Mouse (Mus musculus): ENCODE measurements at regions not wholly inside any gene's neighbourhood (a gene's known extent, or its start where the extent isn't known, plus 50 kb on each side); places are given as distances from the start of the nearest gene placed in this dataset.
"Not testable (repeated sequence)": the region's sequence is repeated elsewhere in the genome, so short reads cannot be mapped to it uniquely, and the experiment has no call there.

GRCm38 (mm10) chr11:12589757-12590373 is 125.1 kb upstream of the Cobl start:
- Histone ChIP-seq H3K27ac (ENCODE audit: low read length) (no peak overlapping the region), H3K36me3 (ENCODE audit: control insufficient read depth, insufficient read depth) (no peaks in the 10 kb centered on the region), H3K27me3 (ENCODE audit: control insufficient read depth, insufficient read depth, low read depth, low read length) (no peaks in the 10 kb centered on the region), H3K4me1 (ENCODE audit: control insufficient read depth, low read depth, low read length) (no peaks in the 10 kb centered on the region), H3K4me2 (ENCODE audit: low read depth, low read length) (no peak overlapping the region), H3K4me3 (ENCODE audit: low read depth, low read length) (no peak overlapping the region), H3K9ac (ENCODE audit: low read depth, low read length) (no peak overlapping the region), H3K9me3 (replicated peaks; ENCODE audit: control insufficient read depth, low read length) (no peaks in the 10 kb centered on the region)
- WGBS (ENCODE audit: insufficient replicate concordance) = 56% methylated on average over 7 of the region's 7 CpGs
- ATAC-seq (ENCODE audit: low read depth) = no peak

- not testable (repeated sequence) for H3K9me3 ChIP-seq (replicated peaks; ENCODE audit: control insufficient read depth, low read length); H3K9ac ChIP-seq (ENCODE audit: low read depth, low read length); H3K4me1 ChIP-seq (ENCODE audit: control insufficient read depth, low read depth, low read length); H3K36me3 ChIP-seq (ENCODE audit: control insufficient read depth, insufficient read depth); H3K27ac ChIP-seq (ENCODE audit: low read length); ATAC-seq (ENCODE audit: low read depth); H3K27me3 ChIP-seq (ENCODE audit: control insufficient read depth, insufficient read depth, low read depth, low read length); H3K4me2 ChIP-seq (ENCODE audit: low read depth, low read length); H3K4me3 ChIP-seq (ENCODE audit: low read depth, low read length)
- WGBS (ENCODE audit: insufficient replicate concordance) = 46% methylated on average over 2 of the region's 2 CpGs
Measured at GRCm38 (mm10) chr11:12584851-12585680, 120.3 kb upstream of the Cobl start.

DNA sequence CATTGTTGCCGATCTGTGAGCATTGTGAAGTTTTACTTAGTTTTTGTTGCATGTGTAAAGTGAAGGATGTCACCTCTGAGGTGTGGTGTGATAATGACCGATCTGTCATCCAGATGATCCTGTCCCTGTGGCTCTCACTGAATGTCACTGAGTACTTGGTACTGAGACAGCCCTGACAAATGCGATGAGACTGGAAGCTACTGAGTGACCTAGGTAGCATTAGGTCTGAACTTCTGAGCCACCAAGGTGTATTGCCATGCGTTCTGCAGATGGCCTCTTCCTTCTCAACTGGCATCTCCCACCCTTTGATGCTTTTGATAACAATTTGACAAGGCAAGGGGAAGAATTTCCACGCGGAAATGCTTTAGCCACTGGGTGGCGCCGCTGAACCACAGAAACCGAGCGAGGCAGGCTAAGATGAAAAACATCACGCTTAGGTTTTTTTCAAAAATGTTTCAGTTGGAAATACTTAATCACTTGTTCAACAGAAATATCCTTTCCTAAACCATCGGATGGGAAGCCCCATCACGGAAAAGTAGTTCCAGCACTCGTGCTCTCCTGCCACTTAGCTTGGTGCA is 114.3 kb upstream of the Cobl start:
- H3K27me3 ChIP-seq (ENCODE audit: control insufficient read depth, insufficient read depth, low read depth, low read length) = no peaks in the 10 kb centered on the region
- H3K27ac ChIP-seq (ENCODE audit: low read length) = no peak overlapping the region
- no peak for ATAC-seq (ENCODE audit: low read depth)
- H3K4me2 ChIP-seq (ENCODE audit: low read depth, low read length) = no peak overlapping the region
- no peaks in the 10 kb centered on the region for H3K4me1 ChIP-seq (ENCODE audit: control insufficient read depth, low read depth, low read length)
- no peaks in the 10 kb centered on the region for H3K9me3 ChIP-seq (replicated peaks; ENCODE audit: control insufficient read depth, low read length)
- H3K36me3 ChIP-seq (ENCODE audit: control insufficient read depth, insufficient read depth) = no peaks in the 10 kb centered on the region
- 32% methylated on average over 14 of the region's 14 CpGs for WGBS (ENCODE audit: insufficient replicate concordance)
- H3K4me3 ChIP-seq (ENCODE audit: low read depth, low read length) = no peak overlapping the region
- H3K9ac ChIP-seq (ENCODE audit: low read depth, low read length) = no peak overlapping the region

GRCm38 (mm10) chr11:12559663-12560062 is 94.9 kb upstream of the Cobl start:
- WGBS (ENCODE audit: insufficient replicate concordance) = 52% methylated on average over 5 of the region's 5 CpGs
- no peak overlapping the region for H3K4me3 ChIP-seq (ENCODE audit: low read depth, low read length)
- no peak overlapping the region for H3K9ac ChIP-seq (ENCODE audit: low read depth, low read length)
- H3K27ac ChIP-seq (ENCODE audit: low read length) = no peak overlapping the region
- no peaks in the 10 kb centered on the region for H3K36me3 ChIP-seq (ENCODE audit: control insufficient read depth, insufficient read depth)
- no peaks in the 10 kb centered on the region for H3K27me3 ChIP-seq (ENCODE audit: control insufficient read depth, insufficient read depth, low read depth, low read length)
- no peaks in the 10 kb centered on the region for H3K9me3 ChIP-seq (replicated peaks; ENCODE audit: control insufficient read depth, low read length)
- ATAC-seq (ENCODE audit: low read depth) = no peak
- no peak overlapping the region for H3K4me2 ChIP-seq (ENCODE audit: low read depth, low read length)
- H3K4me1 ChIP-seq (ENCODE audit: control insufficient read depth, low read depth, low read length) = no peaks in the 10 kb centered on the region

DNA sequence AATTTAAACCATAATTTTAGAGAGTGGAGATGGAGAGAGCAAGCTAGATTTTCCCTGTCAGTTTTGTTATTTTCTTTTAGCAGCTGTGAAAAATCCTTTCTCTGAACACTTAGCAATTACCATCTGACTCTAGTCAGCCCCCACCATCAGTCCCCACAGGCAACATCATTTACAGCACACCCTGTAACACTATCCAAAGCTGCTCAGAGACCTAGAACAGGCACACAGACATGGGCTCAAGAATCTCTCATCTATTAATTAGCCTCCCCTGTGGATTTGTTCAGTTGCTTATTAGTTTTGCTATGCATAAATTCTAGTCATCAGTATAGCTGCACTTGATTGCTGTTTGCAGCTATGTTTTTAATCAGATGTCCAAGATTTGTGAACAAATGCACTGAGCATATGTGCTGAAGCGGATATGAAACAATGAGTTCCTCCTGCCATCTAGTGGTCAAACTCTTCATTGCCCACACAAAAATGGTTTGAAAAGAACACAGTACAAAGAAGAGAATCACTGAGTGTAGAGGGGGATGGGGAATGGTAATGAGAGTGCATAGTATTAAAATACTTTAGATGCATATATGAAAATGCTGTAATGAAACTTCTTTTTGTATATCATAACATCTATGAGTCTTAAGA is 94.4 kb upstream of the Cobl start:
- no peak overlapping the region for H3K4me2 ChIP-seq (ENCODE audit: low read depth, low read length)
- H3K9me3 ChIP-seq (replicated peaks; ENCODE audit: control insufficient read depth, low read length) = no peaks in the 10 kb centered on the region
- no peak for ATAC-seq (ENCODE audit: low read depth)
- H3K4me3 ChIP-seq (ENCODE audit: low read depth, low read length) = no peak overlapping the region
- H3K27me3 ChIP-seq (ENCODE audit: control insufficient read depth, insufficient read depth, low read depth, low read length) = no peaks in the 10 kb centered on the region
- no peak overlapping the region for H3K27ac ChIP-seq (ENCODE audit: low read length)
- no peaks in the 10 kb centered on the region for H3K36me3 ChIP-seq (ENCODE audit: control insufficient read depth, insufficient read depth)
- WGBS (ENCODE audit: insufficient replicate concordance) = 45% methylated on average over 1 of the region's 1 CpGs
- H3K4me1 ChIP-seq (ENCODE audit: control insufficient read depth, low read depth, low read length) = no peaks in the 10 kb centered on the region
- no peak overlapping the region for H3K9ac ChIP-seq (ENCODE audit: low read depth, low read length)

DNA sequence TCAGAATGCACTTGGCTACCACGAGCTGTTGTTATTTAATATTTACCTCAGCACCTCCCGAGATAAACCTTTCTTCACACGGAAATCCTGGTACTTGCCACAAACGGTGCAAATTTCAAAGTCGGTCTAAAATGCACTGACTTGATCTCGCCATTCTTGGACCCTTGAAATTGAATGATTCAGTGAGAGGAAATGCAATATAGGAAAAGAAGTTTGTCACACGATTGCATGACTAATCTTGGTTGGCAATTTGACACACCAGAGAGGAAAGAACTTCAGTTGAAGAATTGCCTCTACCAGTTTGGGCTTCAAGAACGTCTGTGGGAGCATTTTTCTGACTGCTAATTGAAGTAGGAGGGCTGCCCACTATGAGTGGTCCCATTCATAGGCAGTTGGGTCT is 93.4 kb upstream of the Cobl start:
- no peaks in the 10 kb centered on the region for H3K9me3 ChIP-seq (replicated peaks; ENCODE audit: control insufficient read depth, low read length)
- no peaks in the 10 kb centered on the region for H3K36me3 ChIP-seq (ENCODE audit: control insufficient read depth, insufficient read depth)
- no peak overlapping the region for H3K9ac ChIP-seq (ENCODE audit: low read depth, low read length)
- H3K4me1 ChIP-seq (ENCODE audit: control insufficient read depth, low read depth, low read length) = no peaks in the 10 kb centered on the region
- H3K4me2 ChIP-seq (ENCODE audit: low read depth, low read length) = no peak overlapping the region
- H3K27ac ChIP-seq (ENCODE audit: low read length) = no peak overlapping the region
- no peak overlapping the region for H3K4me3 ChIP-seq (ENCODE audit: low read depth, low read length)
- no peaks in the 10 kb centered on the region for H3K27me3 ChIP-seq (ENCODE audit: control insufficient read depth, insufficient read depth, low read depth, low read length)
- WGBS (ENCODE audit: insufficient replicate concordance) = 53% methylated on average over 8 of the region's 8 CpGs
- ATAC-seq (ENCODE audit: low read depth) = no peak

DNA sequence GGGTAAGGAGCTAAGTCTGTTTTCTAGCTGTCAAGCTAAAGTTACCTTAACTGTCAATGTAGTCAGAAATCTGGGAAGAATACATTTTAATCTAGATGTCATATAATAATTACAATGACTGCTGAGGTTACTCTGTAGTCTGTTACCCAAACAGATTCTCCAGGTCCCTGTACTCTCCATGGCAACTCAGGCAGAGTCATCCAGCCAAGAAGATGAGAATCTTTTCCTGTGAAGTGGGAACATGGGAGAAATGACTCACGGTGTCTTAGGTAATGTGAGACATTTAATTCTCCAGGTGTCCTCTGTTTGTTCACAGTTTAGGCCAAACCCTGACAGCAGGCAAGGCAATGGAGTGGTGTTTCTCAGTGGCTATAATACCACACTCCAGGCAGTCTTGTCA is 81.0 kb upstream of the Cobl start:
- no peak for ATAC-seq (ENCODE audit: low read depth)
- H3K4me3 ChIP-seq (ENCODE audit: low read depth, low read length) = no peak overlapping the region
- H3K9ac ChIP-seq (ENCODE audit: low read depth, low read length) = no peak overlapping the region
- H3K36me3 ChIP-seq (ENCODE audit: control insufficient read depth, insufficient read depth) = no peaks in the 10 kb centered on the region
- no peak overlapping the region for H3K4me2 ChIP-seq (ENCODE audit: low read depth, low read length)
- 65% methylated on average over 1 of the region's 1 CpGs for WGBS (ENCODE audit: insufficient replicate concordance)
- no peak overlapping the region for H3K27ac ChIP-seq (ENCODE audit: low read length)
- H3K4me1 ChIP-seq (ENCODE audit: control insufficient read depth, low read depth, low read length) = no peaks in the 10 kb centered on the region
- H3K9me3 ChIP-seq (replicated peaks; ENCODE audit: control insufficient read depth, low read length) = no peaks in the 10 kb centered on the region
- H3K27me3 ChIP-seq (ENCODE audit: control insufficient read depth, insufficient read depth, low read depth, low read length) = no peaks in the 10 kb centered on the region

GRCm38 (mm10) chr11:12543042-12543441 is 78.3 kb upstream of the Cobl start:
- Histone ChIP-seq H3K4me3 (ENCODE audit: low read depth, low read length) (no peak overlapping the region), H3K4me1 (ENCODE audit: control insufficient read depth, low read depth, low read length) (no peaks in the 10 kb centered on the region), H3K27ac (ENCODE audit: low read length) (no peak overlapping the region), H3K9me3 (replicated peaks; ENCODE audit: control insufficient read depth, low read length) (no peaks in the 10 kb centered on the region), H3K36me3 (ENCODE audit: control insufficient read depth, insufficient read depth) (no peaks in the 10 kb centered on the region), H3K9ac (ENCODE audit: low read depth, low read length) (no peak overlapping the region), H3K27me3 (ENCODE audit: control insufficient read depth, insufficient read depth, low read depth, low read length) (no peaks in the 10 kb centered on the region), H3K4me2 (ENCODE audit: low read depth, low read length) (no peak overlapping the region)
- WGBS (ENCODE audit: insufficient replicate concordance) = 37% methylated on average over 1 of the region's 1 CpGs
- ATAC-seq (ENCODE audit: low read depth) = no peak

Data from liver, embryonic 16.5 days (tissue).